8 mouse cellular contexts compared by ENCODE assay signal in genomic region chr14:25520589-25520988, GRCm38 (mm10).
DNase-seq lines count a peak whose midpoint lies in the region; ATAC-seq lines count a peak whose summit lies in the region.

No protein-coding gene starts in this region.

- 58% methylated on average over 4 of the region's 4 CpGs for WGBS in forebrain, embryonic 15.5 days

- no peak overlapping the region for H3K4me2 ChIP-seq in forebrain, embryonic 15.5 days (replicated peaks)

- H3K36me3 ChIP-seq in forebrain, embryonic 15.5 days = no peaks in the 10 kb centered on the region

- H3K9ac ChIP-seq in forebrain, embryonic 15.5 days (replicated peaks) = no peak overlapping the region

- no peak for ATAC-seq in forebrain, embryonic 15.5 days (replicated peaks)
- ATAC-seq in inflammation-experienced regulatory T-cells, adult 6 months = no peak

- no peak overlapping the region for H3K4me3 ChIP-seq in forebrain, embryonic 15.5 days

- DNase-seq in gastrocnemius, adult 18-20 months (ENCODE audit: low spot score) = peak; percentile 70
- DNase-seq in gastrocnemius, postnatal 10 days = no peak
- DNase-seq in MN1 (ENCODE audit: low spot score) = peak; percentile 43
- peak; percentile 80 to 94 for DNase-seq in kidney, postnatal 25 days
- DNase-seq in frontal cortex, postnatal 36 days (ENCODE audit: low spot score in 2 of 2) = no peak
- DNase-seq in thymus, postnatal 4 days = no peak

- H3K27ac ChIP-seq in forebrain, embryonic 15.5 days (replicated peaks) = peak overlapping the region; percentile 29; the same call in 1 of the 2 replicates

- no peaks in the 10 kb centered on the region for H3K27me3 ChIP-seq in forebrain, embryonic 15.5 days

- H3K4me1 ChIP-seq in forebrain, embryonic 15.5 days = peaks cover 51% of the 10 kb centered on the region

- H3K9me3 ChIP-seq in forebrain, embryonic 15.5 days = no peaks in the 10 kb centered on the region

Comparison
In these comparisons a context has a peak if more than half of its experiments do, and no peak if none do; other contexts are left out.
1. DNase-seq: peak in gastrocnemius, adult 18-20 months (single experiment), MN1 (single experiment) and kidney, postnatal 25 days (2 of 2); none in gastrocnemius, postnatal 10 days (single experiment), frontal cortex, postnatal 36 days (0 of 2) and thymus, postnatal 4 days (single experiment).